Mouse (Mus musculus) cerebellum, adult 11-12 months (tissue): ENCODE measurements around the gene Pafah2.
A peak's percentile ranks its signal among the peaks of the same experiment; 100 is the strongest.
"Not testable (repeated sequence)": the region's sequence is repeated elsewhere in the genome, so short reads cannot be mapped to it uniquely, and the experiment has no call there.

Experiments
- DNase-seq: peaks from one replicate; pipeline ENCODE4 v3.0.0; 2022

The Pafah2 gene

GRCm38 (mm10) chr4:134374306-134374705 is 21.8 kb upstream of the Pafah2 start:
- no peak for DNase-seq

- DNase-seq = no peak
Observed at GRCm38 (mm10) chr4:134378089-134378615, 18.0 kb upstream of the Pafah2 start.

GRCm38 (mm10) chr4:134379510-134379909 is 16.6 kb upstream of the Pafah2 start:
- no peak for DNase-seq

- not testable (repeated sequence) for DNase-seq
Observed at GRCm38 (mm10) chr4:134383750-134384149, 12.4 kb upstream of the Pafah2 start, which contains the start of gene Extl1. Gene Extl1 (minus strand): TSS chr4:134383850.

GRCm38 (mm10) chr4:134387268-134387667 is 8.9 kb upstream of the Pafah2 start:
- no peak for DNase-seq

- no peak for DNase-seq
Observed at GRCm38 (mm10) chr4:134388397-134388796, 7.7 kb upstream of the Pafah2 start.

GRCm38 (mm10) chr4:134391636-134392035 is 4.5 kb upstream of the Pafah2 start:
- no peak for DNase-seq

GRCm38 (mm10) chr4:134392595-134392994 is 3.5 kb upstream of the Pafah2 start:
- DNase-seq = no peak

- DNase-seq = peak; percentile 36
Observed at GRCm38 (mm10) chr4:134393026-134393425, 3.1 kb upstream of the Pafah2 start.

GRCm38 (mm10) chr4:134395142-134395541 is 978 bp upstream of the Pafah2 start:
- DNase-seq = peak; percentile 61

GRCm38 (mm10) chr4:134397121-134397520 is 1.0 kb downstream of the Pafah2 start:
- DNase-seq = peak; percentile 72

GRCm38 (mm10) chr4:134397732-134398131 is 1.6 kb downstream of the Pafah2 start:
- DNase-seq = no peak

- DNase-seq = no peak
Observed at GRCm38 (mm10) chr4:134400206-134400605, 4.1 kb downstream of the Pafah2 start.

- no peak for DNase-seq
Observed at GRCm38 (mm10) chr4:134401181-134401661, 5.1 kb downstream of the Pafah2 start.

- DNase-seq = no peak
Observed at GRCm38 (mm10) chr4:134401856-134402570, 5.9 kb downstream of the Pafah2 start.

- DNase-seq = no peak
Observed at GRCm38 (mm10) chr4:134402571-134403262, 6.6 kb downstream of the Pafah2 start.

GRCm38 (mm10) chr4:134403721-134404120 is 7.6 kb downstream of the Pafah2 start:
- no peak for DNase-seq

GRCm38 (mm10) chr4:134409286-134409685 is 13.2 kb downstream of the Pafah2 start:
- no peak for DNase-seq

- DNase-seq = peak; percentile 69
Observed at GRCm38 (mm10) chr4:134416177-134416576, 20.1 kb downstream of the Pafah2 start.

GRCm38 (mm10) chr4:134416602-134417001 is 20.5 kb downstream of the Pafah2 start:
- no peak for DNase-seq

- no peak for DNase-seq
Observed at GRCm38 (mm10) chr4:134417111-134417510, 21.0 kb downstream of the Pafah2 start.

- no peak for DNase-seq
Observed at GRCm38 (mm10) chr4:134421971-134422370, 25.9 kb downstream of the Pafah2 start.

- no peak for DNase-seq
Observed at GRCm38 (mm10) chr4:134423949-134424348, 27.8 kb downstream of the Pafah2 start.

- DNase-seq = no peak
Observed at GRCm38 (mm10) chr4:134425088-134425487, 29.0 kb downstream of the Pafah2 start.
